Mouse (Mus musculus): ENCODE measurements around the gene Cmtm3. TPM values are rescaled to one million over a fixed set of nuclear protein-coding genes. Genes with fewer than 3 reads are reported as not detected.

Gene Cmtm3
- polyA plus RNA-seq, 1 experiment from 2014 or later = 24.9 TPM

GRCm38 (mm10) chr8:104336806-104337205 is 2.4 kb upstream of the Cmtm3 start:
- WGBS (ENCODE audit: insufficient replicate concordance) = 88% methylated on average over 1 of the region's 1 CpGs
- no peak for TF ChIP-seq EP300 (IDR thresholded peaks at IDR 0.05; ENCODE audit: low read depth)
- no peak for TF ChIP-seq CTCF (IDR thresholded peaks at IDR 0.05; ENCODE audit: low read depth)
- ATAC-seq (no peak), DNase-seq (no peak)
- Histone ChIP-seq H3K4me2 (ENCODE audit: low read depth, low read length) (no peak overlapping the region), H3K4me1 (ENCODE audit: insufficient read depth) (peaks cover 5% of the 10 kb centered on the region; the same call in 1 of the 2 replicates), H3K36me3 (replicated peaks; ENCODE audit: insufficient read depth, low read length) (no peaks in the 10 kb centered on the region), H3K9ac (replicated peaks) (no peak overlapping the region), H3K27ac (ENCODE audit: low read depth) (no peak overlapping the region), H3K27me3 (ENCODE audit: insufficient read depth, low read length) (no peaks in the 10 kb centered on the region), H3K4me3 (ENCODE audit: low read depth, low read length) (no peak overlapping the region), H3K9me3 (ENCODE audit: low read length) (no peaks in the 10 kb centered on the region)

DNA sequence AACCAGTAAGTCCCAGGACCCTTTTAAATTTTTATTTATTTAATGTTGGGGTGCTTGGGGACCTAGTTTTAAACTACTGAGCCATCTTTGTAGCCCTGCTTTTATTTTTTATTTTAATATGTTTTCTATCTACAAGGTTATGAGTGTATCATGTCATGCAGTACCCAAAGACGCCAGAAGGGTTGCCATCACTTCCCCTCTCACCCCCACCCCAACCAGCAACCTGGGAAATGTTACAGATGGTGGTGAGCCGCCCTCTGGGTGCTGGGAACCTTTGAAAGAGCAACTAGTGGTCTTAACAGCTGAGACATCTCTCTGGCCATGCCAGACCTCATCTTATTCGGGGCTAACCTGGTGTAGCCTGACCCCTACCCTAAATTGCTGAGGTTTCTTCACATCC is 1.3 kb upstream of the Cmtm3 start:
- H3K4me1 ChIP-seq (ENCODE audit: insufficient read depth) = peaks cover 5% of the 10 kb centered on the region; the same call in 1 of the 2 replicates
- DNase-seq (no peak), ATAC-seq (no peak)
- H3K27ac ChIP-seq (ENCODE audit: low read depth) = no peak overlapping the region
- no peak overlapping the region for H3K9ac ChIP-seq (replicated peaks)
- no peak for TF ChIP-seq EP300 (IDR thresholded peaks at IDR 0.05; ENCODE audit: low read depth)
- TF ChIP-seq CTCF (IDR thresholded peaks at IDR 0.05; ENCODE audit: low read depth) = peak; percentile 20
- H3K36me3 ChIP-seq (replicated peaks; ENCODE audit: insufficient read depth, low read length) = no peaks in the 10 kb centered on the region
- H3K4me2 ChIP-seq (ENCODE audit: low read depth, low read length) = no peak overlapping the region
- H3K9me3 ChIP-seq (ENCODE audit: low read length) = no peaks in the 10 kb centered on the region
- no peaks in the 10 kb centered on the region for H3K27me3 ChIP-seq (ENCODE audit: insufficient read depth, low read length)
- 38% methylated on average over 3 of the region's 3 CpGs for WGBS (ENCODE audit: insufficient replicate concordance)
- no peak overlapping the region for H3K4me3 ChIP-seq (ENCODE audit: low read depth, low read length)

- no peak for TF ChIP-seq CTCF (IDR thresholded peaks at IDR 0.05; ENCODE audit: low read depth)
- no peak for TF ChIP-seq EP300 (IDR thresholded peaks at IDR 0.05; ENCODE audit: low read depth)
- Histone ChIP-seq H3K27ac (ENCODE audit: low read depth) (peak overlapping the region; percentile 85), H3K4me3 (ENCODE audit: low read depth, low read length) (peak overlapping the region; percentile 51), H3K4me2 (ENCODE audit: low read depth, low read length) (peak overlapping the region; percentile 78), H3K27me3 (ENCODE audit: insufficient read depth, low read length) (no peaks in the 10 kb centered on the region), H3K9me3 (ENCODE audit: low read length) (no peaks in the 10 kb centered on the region), H3K36me3 (replicated peaks; ENCODE audit: insufficient read depth, low read length) (no peaks in the 10 kb centered on the region), H3K4me1 (ENCODE audit: insufficient read depth) (peaks cover 5% of the 10 kb centered on the region), H3K9ac (replicated peaks) (peak overlapping the region; percentile 69)
- DNase-seq = no peak
- ATAC-seq = no peak
- WGBS (ENCODE audit: insufficient replicate concordance) = 6% methylated on average over 6 of the region's 6 CpGs
Observed at GRCm38 (mm10) chr8:104339983-104340232, 698 bp downstream of the Cmtm3 start.

- H3K27me3 ChIP-seq (ENCODE audit: insufficient read depth, low read length) = no peaks in the 10 kb centered on the region
- peak; percentile 68 for ATAC-seq
- peak overlapping the region; percentile 51 for H3K4me3 ChIP-seq (ENCODE audit: low read depth, low read length)
- H3K9me3 ChIP-seq (ENCODE audit: low read length) = no peaks in the 10 kb centered on the region
- H3K4me1 ChIP-seq (ENCODE audit: insufficient read depth) = peaks cover 5% of the 10 kb centered on the region
- peak overlapping the region; percentile 85 for H3K27ac ChIP-seq (ENCODE audit: low read depth)
- peak; percentile 71 for TF ChIP-seq CTCF (IDR thresholded peaks at IDR 0.05; ENCODE audit: low read depth)
- TF ChIP-seq EP300 (IDR thresholded peaks at IDR 0.05; ENCODE audit: low read depth) = no peak
- H3K4me2 ChIP-seq (ENCODE audit: low read depth, low read length) = peak overlapping the region; percentile 78
- H3K9ac ChIP-seq (replicated peaks) = peak overlapping the region; percentile 69
- no peaks in the 10 kb centered on the region for H3K36me3 ChIP-seq (replicated peaks; ENCODE audit: insufficient read depth, low read length)
- under 1% methylated on average over 50 of the region's 54 CpGs for WGBS (ENCODE audit: insufficient replicate concordance)
- peak; percentile 81 for DNase-seq
Observed at GRCm38 (mm10) chr8:104340233-104341105, 1.3 kb downstream of the Cmtm3 start.

DNA sequence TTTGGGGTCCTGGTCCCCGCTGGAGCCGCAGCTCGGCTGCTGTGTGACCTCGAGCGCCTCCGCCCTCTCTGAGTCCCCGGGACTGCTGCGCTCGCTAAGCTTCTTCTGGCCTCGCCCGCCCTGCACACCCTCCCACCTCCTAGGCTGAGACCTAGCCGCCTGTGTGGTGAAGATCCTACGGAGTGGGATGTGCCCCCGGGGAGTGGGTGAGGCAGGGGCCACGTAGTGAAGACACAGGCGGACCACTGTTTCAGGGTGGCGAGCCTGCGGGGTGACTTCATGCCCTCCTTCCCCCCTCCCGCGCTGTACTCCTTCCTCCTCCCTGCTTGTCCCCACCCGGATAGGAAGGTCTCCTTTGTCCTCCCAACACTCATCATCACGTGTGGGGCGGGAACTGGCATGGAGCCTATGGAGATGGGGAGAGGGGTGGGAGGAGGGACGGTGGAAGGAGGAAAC is 1.9 kb downstream of the Cmtm3 start:
- Histone ChIP-seq H3K9ac (replicated peaks) (peak overlapping the region; percentile 69), H3K9me3 (ENCODE audit: low read length) (no peaks in the 10 kb centered on the region), H3K4me3 (ENCODE audit: low read depth, low read length) (peak overlapping the region; percentile 51), H3K27ac (ENCODE audit: low read depth) (peak overlapping the region; percentile 85), H3K4me1 (ENCODE audit: insufficient read depth) (peaks cover 5% of the 10 kb centered on the region), H3K36me3 (replicated peaks; ENCODE audit: insufficient read depth, low read length) (no peaks in the 10 kb centered on the region), H3K27me3 (ENCODE audit: insufficient read depth, low read length) (no peaks in the 10 kb centered on the region), H3K4me2 (ENCODE audit: low read depth, low read length) (peak overlapping the region; percentile 78)
- 2% methylated on average over 20 of the region's 24 CpGs for WGBS (ENCODE audit: insufficient replicate concordance)
- DNase-seq = peak; percentile 70
- no peak for TF ChIP-seq CTCF (IDR thresholded peaks at IDR 0.05; ENCODE audit: low read depth)
- TF ChIP-seq EP300 (IDR thresholded peaks at IDR 0.05; ENCODE audit: low read depth) = no peak
- peak; percentile 46 for ATAC-seq

DNA sequence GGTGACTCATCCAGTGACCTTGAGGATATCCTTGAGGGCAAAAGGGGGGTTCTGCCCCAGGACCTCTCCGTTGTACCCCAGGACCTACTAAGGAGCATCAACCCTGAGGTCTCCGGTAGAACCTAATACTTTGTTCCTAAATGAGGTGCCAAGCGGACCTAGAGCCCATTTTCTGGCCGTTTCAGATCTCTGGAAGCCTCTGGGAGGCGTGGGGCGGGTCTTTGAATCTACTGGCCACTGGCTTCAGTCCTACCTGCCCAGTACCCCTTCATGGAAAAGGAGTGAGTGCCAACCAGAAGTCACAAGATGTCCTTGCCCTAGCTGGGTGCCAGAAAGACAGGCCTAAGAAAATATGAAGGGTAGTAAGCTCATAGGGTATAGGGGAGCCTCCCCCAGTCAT is 2.5 kb downstream of the Cmtm3 start:
- Histone ChIP-seq H3K27ac (ENCODE audit: low read depth) (peak overlapping the region; percentile 34; the same call in 1 of the 2 replicates), H3K4me1 (ENCODE audit: insufficient read depth) (peaks cover 5% of the 10 kb centered on the region), H3K9ac (replicated peaks) (no peak overlapping the region), H3K27me3 (ENCODE audit: insufficient read depth, low read length) (no peaks in the 10 kb centered on the region), H3K36me3 (replicated peaks; ENCODE audit: insufficient read depth, low read length) (no peaks in the 10 kb centered on the region), H3K4me2 (ENCODE audit: low read depth, low read length) (peak overlapping the region; percentile 78), H3K9me3 (ENCODE audit: low read length) (no peaks in the 10 kb centered on the region), H3K4me3 (ENCODE audit: low read depth, low read length) (peak overlapping the region; percentile 51; the same call in 1 of the 2 replicates)
- no peak for TF ChIP-seq EP300 (IDR thresholded peaks at IDR 0.05; ENCODE audit: low read depth)
- no peak for TF ChIP-seq CTCF (IDR thresholded peaks at IDR 0.05; ENCODE audit: low read depth)
- DNase-seq (no peak), ATAC-seq (no peak)
- 62% methylated on average over 6 of the region's 6 CpGs for WGBS (ENCODE audit: insufficient replicate concordance)

Data from liver, postnatal 0 days (tissue).